Mouse (Mus musculus) embryonic facial prominence, embryonic 15.5 days (tissue): ENCODE results near the gene H2-DMb1. TPM values are rescaled to one million over a fixed set of nuclear protein-coding genes. Genes with fewer than 3 reads are reported as not detected.

ENCODE experiments used
- ATAC-seq: fragments of 200-750 bp; cut with Nextera tagmentation; 2 replicates; pipeline ENCODE4 v1.8.0; 2017; ENCODE audit warnings: low read depth, moderate TSS enrichment; ENCODE audit not compliant: insufficient number of reproducible peaks, low FRiP score, low TSS enrichment
- H3K27ac ChIP-seq: fragments of 300-500 bp; sonication (generic); replicated peaks from 2 replicates; pipeline ENCODE4 v1.5.1; 2015; ENCODE audit warnings: mild to moderate bottlenecking, inconsistent platforms
- H3K27me3 ChIP-seq: fragments of 300-500 bp; sonication (generic); 2 replicates; pipeline ENCODE4 v1.6.1; 2015; ENCODE audit warnings: inconsistent platforms
- H3K36me3 ChIP-seq: fragments of 300-500 bp; sonication (generic); 2 replicates; pipeline ENCODE4 v1.6.1; 2015; ENCODE audit warnings: mild to moderate bottlenecking, inconsistent platforms
- H3K4me1 ChIP-seq: fragments of 300-500 bp; sonication (generic); 2 replicates; pipeline ENCODE4 v1.6.1; 2015; ENCODE audit warnings: inconsistent platforms
- H3K4me2 ChIP-seq: fragments of 300-500 bp; sonication (generic); replicated peaks from 2 replicates; pipeline ENCODE4 v1.6.1; 2015; ENCODE audit warnings: mild to moderate bottlenecking, inconsistent platforms
- H3K4me3 ChIP-seq: fragments of 300-500 bp; sonication (generic); replicated peaks from 2 replicates; pipeline ENCODE4 v1.5.1; 2015; ENCODE audit warnings: mild to moderate bottlenecking, inconsistent platforms
- H3K9ac ChIP-seq: fragments of 300-500 bp; sonication (generic); 2 replicates; pipeline ENCODE4 v1.6.1; 2015; ENCODE audit warnings: inconsistent platforms
- H3K9me3 ChIP-seq: fragments of 300-500 bp; sonication (generic); replicated peaks from 2 replicates; pipeline ENCODE4 v1.6.1; 2016; ENCODE audit warnings: inconsistent platforms
- WGBS: fragments of 180-500 bp; shearing (Covaris S2); methylation state at CpG from one replicate; pipeline ENCODE4 v1.1.7; 2015; 5-methylcytosine and 5-hydroxymethylcytosine counted together
- polyA plus RNA-seq: library from polyadenylated mRNA; unstranded; fragments of >200 nt; fragmentation: Nextera tagmentation; extraction: Ambion mirVana; gene quantifications from 2 replicates; pipeline ENCODE4 v1.2.1, GENCODE M21; 2015

The H2-DMb1 gene
- polyA plus RNA-seq, 1 experiment from 2014 or later: 3.8 TPM

GRCm38 (mm10) chr17:34144960-34145371, 7.9 kb upstream of the H2-DMb1 start:
- 73% methylated on average over 3 of the region's 3 CpGs for WGBS
- peaks cover 11% of the 10 kb centered on the region for H3K4me1 ChIP-seq
- H3K36me3 ChIP-seq: no peaks in the 10 kb centered on the region
- H3K27me3 ChIP-seq: peaks cover 6% of the 10 kb centered on the region
- H3K27ac ChIP-seq: no peak overlapping the region
- H3K4me2 ChIP-seq: no peak overlapping the region
- ATAC-seq: no peak
- H3K9me3 ChIP-seq: no peaks in the 10 kb centered on the region
- H3K9ac ChIP-seq: no peak overlapping the region
- H3K4me3 ChIP-seq: no peak overlapping the region

GRCm38 (mm10) chr17:34155534-34155933, 2.7 kb downstream of the H2-DMb1 start:
- Histone ChIP-seq H3K4me3 (no peak overlapping the region), H3K36me3 (no peaks in the 10 kb centered on the region), H3K27me3 (no peaks in the 10 kb centered on the region), H3K4me2 (no peak overlapping the region), H3K9me3 (no peaks in the 10 kb centered on the region), H3K27ac (no peak overlapping the region), H3K9ac (no peak overlapping the region), H3K4me1 (no peaks in the 10 kb centered on the region)
- no peak for ATAC-seq
- WGBS: 36% methylated on average over 5 of the region's 5 CpGs

- Histone ChIP-seq H3K27me3 (no peaks in the 10 kb centered on the region; the same call in 1 of the 2 replicates), H3K4me1 (no peaks in the 10 kb centered on the region), H3K4me2 (no peak overlapping the region), H3K9me3 (no peaks in the 10 kb centered on the region), H3K27ac (no peak overlapping the region), H3K36me3 (no peaks in the 10 kb centered on the region), H3K9ac (no peak overlapping the region), H3K4me3 (no peak overlapping the region)
- WGBS: 42% methylated on average over 9 of the region's 9 CpGs
- ATAC-seq: no peak
Observed at GRCm38 (mm10) chr17:34164202-34164895, 11.5 kb downstream of the H2-DMb1 start.

GRCm38 (mm10) chr17:34165033-34165730, 12.3 kb downstream of the H2-DMb1 start:
- Histone ChIP-seq H3K4me3 (no peak overlapping the region), H3K9ac (no peak overlapping the region), H3K9me3 (no peaks in the 10 kb centered on the region), H3K27ac (no peak overlapping the region), H3K4me2 (no peak overlapping the region), H3K36me3 (no peaks in the 10 kb centered on the region), H3K27me3 (no peaks in the 10 kb centered on the region; the same call in 1 of the 2 replicates), H3K4me1 (no peaks in the 10 kb centered on the region)
- WGBS: 83% methylated on average over 6 of the region's 6 CpGs
- no peak for ATAC-seq

- no peak overlapping the region for H3K27ac ChIP-seq
- H3K4me3 ChIP-seq: no peak overlapping the region
- no peaks in the 10 kb centered on the region for H3K36me3 ChIP-seq
- H3K4me1 ChIP-seq: no peaks in the 10 kb centered on the region
- 0% methylated on average over 2 of the region's 2 CpGs for whole genome bisulfite sequencing
- H3K9ac ChIP-seq: no peak overlapping the region
- H3K9me3 ChIP-seq: no peaks in the 10 kb centered on the region
- no peak overlapping the region for H3K4me2 ChIP-seq
- no peaks in the 10 kb centered on the region for H3K27me3 ChIP-seq
- ATAC-seq: no peak
Observed at GRCm38 (mm10) chr17:34169279-34169678, 16.4 kb downstream of the H2-DMb1 start.

GRCm38 (mm10) chr17:34170487-34170876, 17.6 kb downstream of the H2-DMb1 start:
- WGBS: 28% methylated on average over 4 of the region's 4 CpGs
- Histone ChIP-seq H3K4me2 (no peak overlapping the region), H3K27me3 (no peaks in the 10 kb centered on the region), H3K36me3 (no peaks in the 10 kb centered on the region), H3K4me1 (no peaks in the 10 kb centered on the region), H3K9ac (no peak overlapping the region), H3K4me3 (no peak overlapping the region), H3K9me3 (no peaks in the 10 kb centered on the region), H3K27ac (no peak overlapping the region)
- no peak for ATAC-seq

- Histone ChIP-seq H3K9ac (no peak overlapping the region), H3K4me3 (no peak overlapping the region), H3K27me3 (no peaks in the 10 kb centered on the region), H3K9me3 (no peaks in the 10 kb centered on the region), H3K4me2 (no peak overlapping the region), H3K27ac (no peak overlapping the region), H3K36me3 (no peaks in the 10 kb centered on the region), H3K4me1 (no peaks in the 10 kb centered on the region)
- WGBS: 35% methylated on average over 13 of the region's 13 CpGs
- no peak for ATAC-seq
Observed at GRCm38 (mm10) chr17:34170877-34171498, 18.1 kb downstream of the H2-DMb1 start.

GRCm38 (mm10) chr17:34172528-34172927, 19.7 kb downstream of the H2-DMb1 start:
- WGBS: 94% methylated on average over 5 of the region's 5 CpGs
- ATAC-seq: no peak
- no peak overlapping the region for H3K4me3 ChIP-seq

GRCm38 (mm10) chr17:34174075-34174474, 21.2 kb downstream of the H2-DMb1 start:
- 69% methylated on average over 1 of the region's 1 CpGs for WGBS
- H3K4me2 ChIP-seq: no peak overlapping the region
- H3K9ac ChIP-seq: no peak overlapping the region
- H3K4me1 ChIP-seq: no peaks in the 10 kb centered on the region
- H3K27me3 ChIP-seq: no peaks in the 10 kb centered on the region
- no peaks in the 10 kb centered on the region for H3K36me3 ChIP-seq
- H3K4me3 ChIP-seq: no peak overlapping the region
- no peak overlapping the region for H3K27ac ChIP-seq
- H3K9me3 ChIP-seq: no peaks in the 10 kb centered on the region
- ATAC-seq: no peak

More at GRCm38 (mm10) chr17:34172528-34172927, 19.7 kb downstream of the H2-DMb1 start:
- H3K4me2 ChIP-seq: no peak overlapping the region
- H3K27ac ChIP-seq: no peak overlapping the region
- H3K9ac ChIP-seq: no peak overlapping the region
- no peaks in the 10 kb centered on the region for H3K36me3 ChIP-seq
- H3K27me3 ChIP-seq: no peaks in the 10 kb centered on the region
- no peaks in the 10 kb centered on the region for H3K4me1 ChIP-seq
- no peaks in the 10 kb centered on the region for H3K9me3 ChIP-seq

GRCm38 (mm10) chr17:34177179-34177578, 24.3 kb downstream of the H2-DMb1 start:
- H3K27me3 ChIP-seq: no peaks in the 10 kb centered on the region
- WGBS: 71% methylated on average over 4 of the region's 4 CpGs
- no peaks in the 10 kb centered on the region for H3K4me1 ChIP-seq
- H3K9ac ChIP-seq: no peak overlapping the region
- no peaks in the 10 kb centered on the region for H3K36me3 ChIP-seq
- H3K4me2 ChIP-seq: no peak overlapping the region
- no peak for ATAC-seq
- H3K4me3 ChIP-seq: no peak overlapping the region
- no peak overlapping the region for H3K27ac ChIP-seq
- H3K9me3 ChIP-seq: no peaks in the 10 kb centered on the region

- H3K27me3 ChIP-seq: peaks cover 7% of the 10 kb centered on the region
- 60% methylated on average over 6 of the region's 6 CpGs for WGBS
Observed at GRCm38 (mm10) chr17:34179019-34179418, 26.1 kb downstream of the H2-DMb1 start.

More at GRCm38 (mm10) chr17:34179019-34179418, 26.1 kb downstream of the H2-DMb1 start:
- no peak overlapping the region for H3K4me2 ChIP-seq
- H3K9me3 ChIP-seq: no peaks in the 10 kb centered on the region
- no peak for ATAC-seq
- H3K27ac ChIP-seq: no peak overlapping the region
- H3K4me1 ChIP-seq: no peaks in the 10 kb centered on the region
- H3K4me3 ChIP-seq: no peak overlapping the region
- no peak overlapping the region for H3K9ac ChIP-seq
- H3K36me3 ChIP-seq: no peaks in the 10 kb centered on the region
